Mouse (Mus musculus) natural killer cell, adult 2 months (primary cell): ENCODE results near the gene Zfp786.
A peak's percentile ranks its signal among the peaks of the same experiment; 100 is the strongest.
"Not testable (repeated sequence)": the region's sequence is repeated elsewhere in the genome, so short reads cannot be mapped to it uniquely, and the experiment has no call there.

Source experiments
- DNase-seq, 2 experiments: peaks; one replicate each; pipeline ENCODE4 v3.0.0; 2022; ENCODE audit warnings: low spot score in 2 of 2

The Zfp786 gene

DNA sequence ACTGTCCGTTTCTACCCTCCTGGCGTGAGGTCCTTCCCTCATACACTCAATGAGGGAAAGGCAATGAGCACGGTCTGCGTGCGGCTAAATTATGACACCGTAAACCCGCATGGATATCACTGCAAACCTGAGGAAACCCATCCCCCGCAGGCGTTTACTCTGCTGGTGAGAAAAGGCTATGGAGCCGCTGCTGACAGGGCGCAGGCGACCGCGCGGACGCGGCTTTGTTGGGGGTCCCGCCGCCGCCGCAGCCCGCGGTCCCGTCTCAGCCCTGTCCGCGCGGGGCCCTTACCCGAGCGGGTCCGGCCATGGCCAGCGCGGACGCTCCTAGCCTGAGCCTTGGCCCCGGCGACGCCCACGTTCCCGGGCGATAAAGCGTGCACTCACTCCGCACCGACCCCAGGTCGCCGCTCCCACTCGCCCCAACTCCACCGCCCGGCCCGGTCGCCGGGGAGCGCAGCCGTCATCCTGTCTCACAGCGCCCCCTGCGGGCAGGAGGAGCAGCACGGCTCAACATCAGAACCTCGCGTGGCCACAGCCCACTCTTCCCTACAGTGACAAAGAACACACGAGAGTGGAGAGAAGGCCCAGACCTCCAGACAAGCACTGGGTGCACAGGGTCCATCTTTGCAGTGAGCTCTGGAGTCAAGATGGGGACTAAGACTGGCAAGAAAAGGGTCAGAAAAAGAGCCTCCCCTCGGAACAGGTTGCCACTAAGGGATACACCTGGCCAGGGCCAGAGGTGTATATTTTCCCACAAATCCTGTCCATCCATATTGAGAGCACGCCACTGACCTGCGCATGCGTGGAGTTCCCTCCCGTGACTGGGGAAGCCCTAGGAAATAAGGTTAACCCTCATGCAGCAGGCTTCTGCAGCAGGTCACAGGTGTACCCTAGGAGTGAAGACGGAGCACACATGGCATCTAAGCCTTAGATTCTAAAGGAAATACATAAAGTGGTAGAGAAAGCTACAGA lies at the start of gene Zfp786:
Gene Zfp786, minus strand, starts transcription at position 764 of the 975 bp plus-strand sequence.
- peak; percentile 87 to 92 for DNase-seq

DNA sequence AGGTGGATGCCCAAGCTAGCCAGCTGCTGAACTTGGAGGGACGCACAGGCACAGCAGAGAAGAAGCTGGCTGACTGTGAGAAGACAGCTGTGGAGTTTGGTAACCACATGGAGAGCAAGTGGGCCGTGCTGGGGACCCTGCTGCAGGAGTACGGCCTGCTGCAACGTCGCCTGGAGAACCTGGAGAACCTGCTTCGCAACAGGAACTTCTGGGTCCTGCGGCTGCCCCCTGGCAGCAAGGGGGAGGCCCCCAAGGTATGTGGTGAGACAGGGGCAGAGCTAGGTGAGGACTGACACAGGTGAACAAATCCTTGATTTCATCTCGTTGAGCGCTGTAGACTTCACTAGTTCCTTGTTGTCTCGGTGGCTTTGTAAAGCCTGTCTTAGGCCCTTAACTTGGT lies 49.5 kb upstream of the Zfp786 start:
- DNase-seq = no peak

- DNase-seq = no peak
Measured at GRCm38 (mm10) chr6:47879049-47879716, 48.5 kb upstream of the Zfp786 start.

DNA sequence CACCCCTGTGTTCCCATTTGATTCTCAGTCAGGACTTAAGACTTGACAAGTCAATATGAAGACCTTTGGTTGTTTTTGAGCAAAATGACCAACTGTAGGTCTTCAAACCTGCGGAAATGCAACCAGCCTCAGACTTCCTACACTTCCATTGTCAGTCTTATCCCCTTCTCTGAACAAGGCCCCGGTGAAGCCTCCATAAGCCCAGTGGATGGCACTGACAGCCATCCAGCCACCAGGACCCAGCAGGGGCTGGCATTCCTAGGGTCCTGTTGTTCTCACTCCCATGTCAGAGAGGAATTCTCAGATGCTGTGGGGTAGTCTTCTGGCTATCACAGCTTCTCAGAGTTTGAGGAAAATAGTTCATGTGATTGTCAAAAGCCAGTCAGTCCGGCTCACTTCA lies 47.9 kb upstream of the Zfp786 start:
- DNase-seq = no peak

DNA sequence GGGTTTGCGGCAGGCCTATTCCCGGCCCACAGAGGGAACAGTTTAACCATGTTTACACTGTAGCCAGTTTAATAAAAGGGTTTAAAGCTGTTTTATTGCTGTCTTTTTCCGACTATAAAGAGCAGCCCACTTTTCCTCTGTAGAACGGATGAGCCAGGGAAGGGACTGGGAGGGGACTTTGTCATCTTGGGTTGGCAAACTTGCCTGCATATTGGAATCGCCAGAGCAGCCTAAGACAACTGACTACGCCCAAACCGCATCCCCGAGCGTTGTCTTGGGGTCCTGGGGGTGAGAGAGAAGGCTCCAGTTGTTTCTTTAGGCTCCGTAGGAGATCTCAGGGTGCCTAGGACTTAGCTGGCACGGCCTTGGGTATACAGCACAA lies 47.5 kb upstream of the Zfp786 start:
- no peak for DNase-seq

- DNase-seq = peak; percentile 68 to 79
Measured at GRCm38 (mm10) chr6:47877461-47878132, 46.9 kb upstream of the Zfp786 start.

DNA sequence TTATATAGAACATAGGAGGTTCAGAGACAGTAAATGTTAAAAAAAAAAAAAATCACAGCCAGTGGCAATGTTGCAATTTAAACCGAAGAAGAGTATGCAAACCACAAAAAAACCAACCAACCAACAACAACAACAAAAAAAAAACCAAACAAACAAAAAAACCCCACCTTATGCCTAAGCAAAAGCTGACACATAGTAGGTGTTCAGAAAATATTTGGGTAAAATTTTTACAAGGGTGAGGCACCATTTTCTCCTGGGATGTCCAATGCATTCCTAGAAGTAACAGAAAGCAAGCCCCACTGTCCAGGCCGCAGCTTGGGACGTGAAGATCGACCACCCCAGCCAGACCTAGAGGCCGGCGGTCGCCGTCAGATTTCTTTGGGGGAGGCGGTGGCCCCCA lies 46.4 kb upstream of the Zfp786 start, which contains the start of gene Zfp282:
Gene Zfp282, plus strand, starts transcription at position 147 of the 400 bp plus-strand sequence.
- no peak for DNase-seq

DNA sequence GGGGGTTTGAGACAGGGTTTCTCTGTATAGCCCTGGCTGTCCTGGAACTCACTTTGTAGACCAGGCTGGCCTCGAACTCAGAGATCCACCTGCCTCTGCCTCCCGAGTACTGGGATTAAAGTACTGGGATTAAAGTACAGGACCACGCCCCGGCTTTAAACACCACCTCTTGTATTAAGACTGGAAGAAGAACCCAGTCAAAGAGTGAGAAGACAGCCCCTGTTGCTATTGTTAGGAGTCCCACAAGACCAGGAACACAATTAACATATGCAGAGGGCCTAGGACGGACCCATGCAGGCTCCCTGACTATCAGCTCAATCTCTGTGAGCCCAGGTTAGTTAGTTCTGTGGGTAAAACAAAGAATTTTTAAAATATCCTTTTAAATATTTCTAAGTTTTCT lies 41.6 kb upstream of the Zfp786 start:
- DNase-seq = no peak

GRCm38 (mm10) chr6:47857729-47858128 lies 27.1 kb upstream of the Zfp786 start:
- not testable (repeated sequence) for DNase-seq

DNA sequence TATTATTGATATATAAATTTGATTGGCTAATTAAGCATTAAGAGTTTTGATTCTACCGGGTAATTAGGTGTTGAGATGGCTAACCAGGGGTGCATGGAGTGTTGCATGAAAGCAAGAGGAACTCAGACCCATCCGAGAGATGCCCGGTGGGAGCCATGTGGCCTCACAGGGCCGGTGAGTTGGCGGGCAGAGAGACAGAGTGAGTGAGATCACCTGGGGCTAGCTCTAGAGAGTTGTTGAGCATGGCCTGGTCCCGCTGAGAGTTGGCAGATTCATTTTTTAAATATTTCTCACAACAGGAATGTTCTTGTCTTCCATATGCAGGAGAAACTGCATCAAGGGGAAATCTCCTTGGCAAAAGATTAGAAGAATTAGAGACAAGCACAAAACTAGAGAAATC lies 26.6 kb upstream of the Zfp786 start:
- no peak for DNase-seq

- DNase-seq = no peak
Measured at GRCm38 (mm10) chr6:47845779-47846178, 15.1 kb upstream of the Zfp786 start.

- no peak for DNase-seq
Measured at GRCm38 (mm10) chr6:47842337-47842736, 11.7 kb upstream of the Zfp786 start.

GRCm38 (mm10) chr6:47841831-47842230 lies 11.2 kb upstream of the Zfp786 start:
- DNase-seq = no peak

DNA sequence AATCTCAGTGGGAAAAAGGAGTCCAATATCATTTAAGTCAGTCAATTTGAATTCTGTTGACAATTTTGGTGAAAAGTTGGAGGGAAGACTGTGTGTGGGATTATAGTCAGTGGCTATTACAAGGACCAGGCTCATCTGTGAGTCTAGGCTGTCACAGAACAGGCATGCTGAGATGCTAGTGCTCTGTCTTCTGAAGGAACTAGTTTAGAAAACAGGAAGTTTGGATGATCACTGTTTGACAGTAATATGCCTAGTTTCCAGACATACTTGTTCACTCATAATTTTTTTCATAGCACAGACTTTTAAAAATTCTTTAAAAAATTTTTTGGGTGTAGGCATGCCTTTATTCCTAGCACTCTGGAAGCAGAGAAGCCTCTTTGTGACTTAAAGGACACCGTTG lies 10.4 kb upstream of the Zfp786 start:
- no peak for DNase-seq

DNA sequence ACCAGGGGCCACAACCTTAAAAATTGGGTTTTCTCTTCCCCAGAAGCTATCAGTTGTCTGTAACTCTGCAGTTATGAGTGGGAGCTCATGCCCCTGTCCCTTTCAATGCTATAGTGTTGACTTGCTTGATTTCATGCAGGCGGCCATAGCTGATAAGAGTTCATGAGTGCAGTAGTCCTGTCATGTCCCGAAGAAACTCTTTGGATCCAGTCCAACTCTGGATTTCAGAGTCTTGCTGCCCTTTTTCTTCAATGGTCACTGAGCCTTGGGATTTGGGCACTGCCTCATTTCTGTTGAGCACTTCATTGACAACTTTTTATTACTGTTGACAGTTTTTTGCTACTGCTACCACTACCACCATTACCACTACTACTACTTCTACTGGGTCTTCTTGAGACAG lies 7.0 kb upstream of the Zfp786 start:
- DNase-seq = no peak

DNA sequence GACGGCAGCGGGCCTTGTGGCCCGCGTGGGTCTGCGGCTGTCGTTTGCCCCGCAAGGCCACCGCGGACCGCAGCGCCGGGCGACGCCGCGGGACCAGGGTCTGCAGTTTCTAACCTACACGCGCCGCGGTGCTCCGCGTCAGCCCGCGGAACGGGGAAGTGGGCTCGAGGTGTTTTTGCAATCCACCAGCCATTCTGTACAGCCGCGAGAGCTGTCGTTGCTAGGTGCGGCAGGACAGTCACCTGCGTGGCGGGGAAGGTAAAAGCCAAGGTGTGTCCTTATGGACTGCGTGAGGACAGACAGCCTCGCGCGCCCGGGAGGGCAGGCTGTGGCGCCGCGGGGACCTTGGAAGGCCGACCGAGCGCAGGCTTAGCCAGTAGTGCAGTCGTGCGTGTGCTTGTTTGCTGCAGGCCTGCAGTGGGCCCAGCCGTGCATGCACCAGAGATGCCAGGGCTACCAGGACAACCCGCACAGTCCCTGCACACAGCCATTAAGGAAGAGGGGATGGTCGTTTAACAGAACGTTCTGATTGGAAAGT lies 5.4 kb upstream of the Zfp786 start:
- DNase-seq = peak in 1 of 2 experiments; percentile 38

DNA sequence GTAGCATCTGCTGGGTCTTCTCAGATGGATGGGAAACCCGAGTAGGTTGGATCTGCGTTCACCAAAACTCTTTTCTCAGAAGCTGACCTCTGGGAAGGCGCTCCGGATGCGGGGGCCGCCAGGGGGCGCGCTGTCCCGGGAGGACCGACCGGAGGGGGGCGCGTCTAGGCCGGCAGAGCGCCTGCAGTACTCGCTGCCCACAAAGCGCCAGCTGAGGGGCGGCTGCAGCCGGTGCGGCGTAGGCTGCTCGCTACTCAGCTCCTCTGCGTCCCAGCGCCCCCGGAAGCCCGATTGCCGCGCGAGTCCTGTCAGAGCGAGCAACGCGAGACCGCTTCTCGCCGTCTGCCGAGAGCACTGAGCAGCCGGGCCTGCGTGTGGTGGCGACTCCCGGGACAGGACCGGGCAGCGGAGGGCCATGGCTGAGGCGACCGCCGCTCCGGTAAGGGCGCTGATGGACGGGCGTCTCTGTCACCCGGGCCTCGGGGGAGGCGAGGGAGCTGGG lies 4.9 kb upstream of the Zfp786 start, which contains the start of gene Zfp398:
Gene Zfp398, plus strand, starts transcription at position 180 of the 502 bp plus-strand sequence.
- DNase-seq = peak; percentile 94 to 96

DNA sequence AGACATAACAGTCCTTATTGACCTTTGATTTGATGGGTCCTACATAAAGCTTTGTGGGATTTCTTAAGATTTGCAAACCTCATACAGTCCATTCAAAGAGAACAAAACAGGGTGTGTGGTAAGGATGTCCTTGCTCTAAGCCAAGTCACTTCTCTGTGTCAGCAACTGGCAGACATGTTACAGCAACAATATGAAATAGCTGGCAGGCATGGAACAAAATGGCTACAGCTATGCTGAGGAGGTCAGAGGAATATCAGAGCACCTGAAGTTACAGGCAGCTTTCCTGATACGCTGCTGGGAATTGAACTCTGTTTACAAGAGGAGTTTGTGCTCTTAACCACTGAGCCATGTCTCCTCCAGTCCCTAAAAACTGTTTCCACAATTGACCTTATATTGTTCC lies 1.6 kb upstream of the Zfp786 start:
- no peak for DNase-seq

GRCm38 (mm10) chr6:47828950-47829349 lies 1.7 kb downstream of the Zfp786 start:
- DNase-seq = no peak

DNA sequence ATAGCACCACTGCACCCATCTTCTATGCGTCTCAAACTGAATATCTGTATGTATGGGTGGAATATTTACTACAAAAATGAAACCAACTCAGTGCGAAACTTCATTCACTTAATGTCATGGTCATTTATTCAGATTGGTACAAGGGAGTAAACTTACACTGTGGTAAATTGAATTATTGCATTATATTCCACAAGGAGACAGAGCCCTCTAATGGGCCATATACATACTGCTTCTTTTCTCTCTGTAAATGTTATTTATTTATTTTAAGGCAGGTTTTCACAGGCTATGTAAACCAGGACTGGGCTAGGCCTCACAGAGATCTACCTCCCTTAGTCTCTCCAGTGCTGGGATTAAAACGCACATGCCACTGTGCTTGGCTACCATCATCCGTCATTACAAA lies 3.2 kb downstream of the Zfp786 start:
- no peak for DNase-seq

DNA sequence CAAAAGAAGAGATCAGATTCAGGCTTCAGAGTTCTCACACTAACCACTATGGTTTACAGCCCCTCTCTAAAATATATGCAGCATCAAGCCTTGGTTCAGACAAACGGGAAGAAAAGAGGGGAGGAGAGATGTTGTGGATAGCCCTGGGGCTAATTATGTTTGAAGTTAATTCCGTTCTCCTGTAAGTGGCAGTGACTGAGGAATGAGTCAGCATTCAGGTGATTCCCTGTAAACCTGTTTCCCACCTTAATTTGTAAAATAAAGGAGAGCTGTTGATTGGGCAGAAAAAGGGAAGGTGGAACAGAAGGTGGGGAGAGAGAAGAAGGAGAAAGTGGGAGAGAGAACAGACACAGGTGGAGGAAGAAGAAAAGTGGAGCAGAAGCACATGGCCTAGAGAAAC lies 6.4 kb downstream of the Zfp786 start:
- DNase-seq = no peak

DNA sequence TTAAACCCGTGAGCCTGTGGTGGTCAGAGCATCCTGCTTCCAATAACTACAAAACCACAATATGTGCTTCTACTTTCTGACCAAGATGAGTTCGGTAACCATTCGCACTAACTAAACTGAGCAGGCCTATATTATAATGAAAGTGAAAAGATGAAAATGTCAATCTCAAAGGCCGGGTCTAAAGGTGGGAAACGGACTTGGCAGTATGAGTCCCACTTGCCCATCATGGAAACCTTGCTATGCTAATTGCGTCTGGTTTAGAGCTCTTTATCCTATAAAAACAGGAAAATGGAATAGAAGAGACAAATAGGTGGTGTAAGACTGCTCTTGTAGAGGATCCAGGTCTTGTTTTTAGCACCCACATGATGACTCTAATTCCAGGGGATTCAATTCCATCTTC lies 8.9 kb downstream of the Zfp786 start:
- DNase-seq = no peak
